Mouse (Mus musculus) embryonic fibroblast, embryonic 13.5 days (primary cell): ENCODE data around the gene Galns.

Experiments
- CTCF ChIP-seq: IDR thresholded peaks from 2 replicates; pipeline ENCODE4 v1.5.1; 2011; ENCODE audit warnings: mild to moderate bottlenecking, control low read depth, low read length, moderate library complexity, borderline replicate concordance; ENCODE audit not compliant: insufficient read depth
- POLR2A ChIP-seq: IDR thresholded peaks from 2 replicates; pipeline ENCODE4 v1.6.1; 2011; ENCODE audit warnings: low read depth, mild to moderate bottlenecking, control low read depth, low read length, moderate library complexity

DNA sequence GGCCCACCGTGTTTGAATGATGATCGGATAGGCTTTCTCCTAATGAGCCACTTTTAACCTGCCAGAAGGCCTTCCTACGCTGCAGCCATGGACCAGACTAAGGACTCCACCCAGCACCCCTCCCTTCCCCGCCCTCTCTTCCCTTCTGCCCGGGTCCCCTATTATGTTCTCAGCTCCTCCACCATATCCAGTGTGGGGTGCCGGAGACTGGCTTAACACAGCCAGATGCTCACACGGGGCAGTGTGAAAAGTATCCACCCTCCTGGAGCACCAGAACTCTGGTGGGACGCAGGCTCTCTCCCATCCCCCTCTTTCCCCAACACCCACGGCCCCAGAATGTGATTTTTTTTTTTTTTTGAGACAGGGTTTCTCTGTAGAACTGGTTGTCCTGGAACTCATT lies 37.7 kb downstream of the Galns start:
- TF ChIP-seq CTCF: no peak
- TF ChIP-seq POLR2A: no peak
